Mouse (Mus musculus) pancreas, adult 10 weeks (tissue): Measurements from ENCODE around the gene Mpc2. TPM values are rescaled to one million over a fixed set of nuclear protein-coding genes. Genes with fewer than 3 reads are reported as not detected.

Experiments
- polyA plus RNA-seq: library from polyadenylated mRNA; stranded (reverse); fragments of 350-450 nt; fragmentation: Illumina TruSeq; extraction: RNeasy Lipid Tissue Mini Kit (QIAGEN cat#74804); gene quantifications from one replicate; pipeline ENCODE4 v1.2.3, GENCODE M21; 2015; ENCODE audit warnings: low read depth, low replicate concordance; ENCODE audit not compliant: insufficient read depth

Gene Mpc2
- polyA plus RNA-seq: 49.8 TPM

GRCm38 (mm10) chr1:165460360-165460800 lies at the start of gene Mpc2, which contains the start of gene Dcaf6:
Mpc2 (plus strand) TSS chr1:165460637.
Dcaf6 (minus strand) TSS chr1:165460475.

DNA sequence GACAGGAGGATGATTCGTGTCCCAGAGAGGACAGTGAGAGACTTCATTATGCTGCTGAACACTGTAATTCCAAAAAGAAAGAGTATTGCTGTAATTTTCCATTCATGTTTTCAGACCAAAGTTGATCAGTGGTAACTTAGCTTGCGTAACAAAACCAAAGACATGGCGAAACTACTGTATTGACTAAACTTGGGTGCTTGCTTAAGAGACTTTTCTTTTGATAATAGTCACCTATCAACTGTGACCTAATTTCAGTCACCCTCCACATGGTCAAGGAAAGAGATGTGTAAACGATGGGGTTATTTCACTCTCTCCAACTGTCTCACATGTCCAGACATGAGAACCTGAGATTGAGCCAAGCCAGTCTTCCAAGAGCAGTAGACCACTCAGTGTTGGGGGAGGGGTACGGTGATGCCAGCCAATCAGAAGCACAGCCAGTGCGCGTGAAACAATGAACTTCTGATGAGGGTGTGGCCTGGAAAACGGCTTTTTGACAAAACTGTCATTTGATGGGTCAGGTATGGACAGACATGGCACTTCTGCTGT lies 24.3 kb downstream of the Mpc2 start, which contains the start of gene Adcy10:
Gene Adcy10, plus strand, starts transcription at position 496 of the 546 bp plus-strand sequence.

Other genes starting within 250 kb of the Mpc2 start
- 8.1 TPM for gene Tiprl, start 223.6 kb upstream of the Mpc2 start, polyA plus RNA-seq
- 0.59 TPM for gene Gpr161, start 164.8 kb upstream of the Mpc2 start, polyA plus RNA-seq
- gene Dcaf6, start 162 bp upstream of the Mpc2 start, polyA plus RNA-seq: 7.5 TPM
- gene Adcy10, start 24.5 kb downstream of the Mpc2 start, polyA plus RNA-seq: not detected
- gene Mpzl1, start 173.9 kb downstream of the Mpc2 start, polyA plus RNA-seq: 15.6 TPM
- 4.3 TPM for gene Rcsd1, start 249.1 kb downstream of the Mpc2 start, polyA plus RNA-seq